ENCODE assay signal across 9 mouse cellular contexts in genomic region chr8:109464451-109464891, GRCm38 (mm10). TPM values are rescaled to one million over a fixed set of nuclear protein-coding genes. Genes with fewer than 3 reads are reported as not detected.
DNase-seq lines count a peak whose midpoint lies in the region; ATAC-seq lines count a peak whose summit lies in the region.
"Had no signal": no experiment of that assay in that cellular context is flagged by ENCODE, and none has a peak within 500 bp of the region (broad histone marks: within the 10 kb centered on the region; RNA-seq: fewer than 3 reads in every experiment).

No protein-coding gene starts in this region.

- H3K4me1 ChIP-seq in heart, embryonic 14.5 days (ENCODE audit: control insufficient read depth in 2 of 2, insufficient read depth in 2 of 2, low read length in 2 of 2), result peaks cover 8 to 16% of the 10 kb centered on the region in 2 experiments
- H3K4me1 ChIP-seq in midbrain, embryonic 12.5 days, result peaks cover 66% of the 10 kb centered on the region

- H3K9ac ChIP-seq in heart, embryonic 14.5 days (ENCODE audit: low read length), result no peak overlapping the region
- peak overlapping the region; percentile 37; the same call in 1 of the 2 replicates for H3K9ac ChIP-seq in midbrain, embryonic 12.5 days (replicated peaks)

- H3K9me3 ChIP-seq in heart, embryonic 14.5 days (ENCODE audit: control insufficient read depth, low read length), result no peaks in the 10 kb centered on the region
- H3K9me3 ChIP-seq in midbrain, embryonic 12.5 days, result no peaks in the 10 kb centered on the region

- no peak overlapping the region for H3K27ac ChIP-seq in heart, embryonic 14.5 days (replicated peaks in 1 of 2; ENCODE audit: control insufficient read depth in 1 of 2, insufficient read depth in 1 of 2, low read depth in 2 of 2, low read length in 2 of 2)
- peak overlapping the region; percentile 93 for H3K27ac ChIP-seq in midbrain, embryonic 12.5 days (replicated peaks)

- H3K27me3 ChIP-seq in heart, embryonic 14.5 days (ENCODE audit: control insufficient read depth, insufficient read depth, low read length), result no peaks in the 10 kb centered on the region
- 0 out of 2 replicates have a peak, but pooled peaks cover 3% of the 10 kb centered on the region for H3K27me3 ChIP-seq in midbrain, embryonic 12.5 days

- no peak for ATAC-seq in heart, embryonic 14.5 days (ENCODE audit: insufficient number of reproducible peaks, insufficient read depth, low FRiP score, low read depth)
- peak; percentile 65 for ATAC-seq in midbrain, embryonic 12.5 days (ENCODE audit: low FRiP score, low read depth)

- 53% methylated on average over 15 of the region's 15 CpGs for WGBS in heart, embryonic 14.5 days
- WGBS in midbrain, embryonic 12.5 days, result 31% methylated on average over 15 of the region's 15 CpGs

- H3K4me3 ChIP-seq in heart, embryonic 14.5 days (ENCODE audit: control insufficient read depth in 1 of 2, insufficient read depth in 1 of 2, low read depth in 1 of 2, low read length in 2 of 2), result no peak overlapping the region
- 0 out of 2 replicates have a peak overlapping the region, but pooled peaks have one; percentile 9 for H3K4me3 ChIP-seq in midbrain, embryonic 12.5 days

- no peaks in the 10 kb centered on the region for H3K36me3 ChIP-seq in heart, embryonic 14.5 days (ENCODE audit: control insufficient read depth, insufficient read depth, low read length)
- H3K36me3 ChIP-seq in midbrain, embryonic 12.5 days, result no peaks in the 10 kb centered on the region

- H3K4me2 ChIP-seq in heart, embryonic 14.5 days (ENCODE audit: low read length), result peak overlapping the region; percentile 62
- H3K4me2 ChIP-seq in midbrain, embryonic 12.5 days (replicated peaks), result peak overlapping the region; percentile 39

- peak; percentile 68 for DNase-seq in embryo, embryonic 10 days (ENCODE audit: low spot score)
- no peak for DNase-seq in embryo, embryonic 9.5 days (ENCODE audit: extremely low spot score)
- DNase-seq in cerebellum, postnatal 10 days, result peak; percentile 77 to 78
- DNase-seq in layer of hippocampus, postnatal 14 days (ENCODE audit: low spot score in 2 of 2), result peak; percentile 57 to 86
- DNase-seq in gastrocnemius, adult 8-10 months (ENCODE audit: low spot score in 2 of 2), result no peak
- no peak for DNase-seq in spleen, postnatal 4 days (ENCODE audit: low spot score in 2 of 2)

RNA-seq across cellular contexts. Expression of gene Pmfbp1, which starts 29.4 kb away (rescaled TPM):
- polyA plus RNA-seq in heart, embryonic 14.5 days (2014; fragmentation: Nextera tagmentation; extraction: Ambion mirVana), result 0.09 and 0.15 TPM in 2 replicates
- total RNA-seq in layer of hippocampus, postnatal 14 days (2021), result under 1 TPM in 1 of 2 experiments, not detected in 1; 0.18 TPM
- 1.7 and 1.8 TPM in 2 replicates for polyA plus RNA-seq in midbrain, embryonic 12.5 days (2016; fragmentation: Nextera tagmentation; extraction: Ambion mirVana)
- total RNA-seq in gastrocnemius, adult 8-10 months (2022), result not detected
- polyA plus RNA-seq: small intestine, adult 2 months had no signal

Comparison
In these comparisons a context has a peak if more than half of its experiments do, and no peak if none do; other contexts are left out.
1. DNase-seq: peak in embryo, embryonic 10 days (single experiment), cerebellum, postnatal 10 days (2 of 2) and layer of hippocampus, postnatal 14 days (2 of 2); none in embryo, embryonic 9.5 days (single experiment), gastrocnemius, adult 8-10 months (0 of 2) and spleen, postnatal 4 days (0 of 2).